Mouse (Mus musculus) C3H10T1/2 (cell line): ENCODE results near the gene Cyp4f18. TPM values are rescaled to one million over a fixed set of nuclear protein-coding genes. Genes with fewer than 3 reads are reported as not detected.

Experiments used
- polyA plus RNA-seq, 2 experiments: library from polyadenylated mRNA; unstranded; fragments of >200 nt; fragmentation: generic; extraction: Trizol; gene quantifications; one replicate each; pipeline ENCODE4 v1.2.1; 2012; ENCODE audit warnings: missing spikeins in 2 of 2

Gene Cyp4f18
- polyA plus RNA-seq: not detected

DNA sequence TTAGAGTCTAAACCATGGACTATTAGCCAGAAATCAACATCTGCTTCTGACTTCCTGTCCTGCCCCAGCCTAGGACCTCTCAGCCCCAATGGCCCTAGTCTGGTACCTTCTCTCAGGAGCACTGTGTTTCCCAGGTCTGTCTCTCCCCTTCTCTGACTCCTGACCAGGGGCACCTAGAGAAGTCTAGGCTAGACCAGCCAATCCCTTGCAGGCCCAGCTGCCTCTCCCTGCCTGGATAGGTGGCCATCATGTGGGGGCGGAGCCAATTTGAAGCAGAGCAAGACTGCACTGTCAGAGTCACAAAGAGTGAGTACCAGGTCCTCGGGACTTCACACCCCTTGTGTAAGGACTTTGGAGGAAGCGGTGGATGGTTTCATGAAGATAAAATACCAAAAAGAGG is at the start of gene Cyp4f18:
TSS of gene Cyp4f18 (minus strand) at position 154 of the 400 bp plus-strand sequence.

DNA sequence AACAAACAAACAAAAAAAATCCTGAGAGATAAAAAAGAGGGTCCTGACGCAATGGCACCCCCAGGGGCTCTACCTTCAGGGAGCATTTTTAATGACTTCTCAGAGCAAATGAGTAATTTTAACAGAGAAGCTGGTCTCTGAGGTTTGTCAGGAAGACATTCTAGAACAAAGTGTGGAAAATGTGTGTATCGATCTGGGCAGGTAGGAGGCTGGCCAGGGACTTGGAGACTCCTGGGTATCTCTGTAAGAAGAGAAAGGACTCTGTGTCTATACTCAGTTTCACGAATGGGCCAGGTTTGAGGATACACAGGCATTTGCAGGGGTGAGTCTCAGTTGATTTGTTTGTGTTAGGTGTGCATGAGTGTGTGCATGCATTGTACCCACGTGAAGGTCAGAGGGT is 31.5 kb upstream of the Cyp4f18 start, which contains the start of gene Olfr372:
TSS of gene Olfr372 (plus strand) at position 301 of the 400 bp plus-strand sequence.

DNA sequence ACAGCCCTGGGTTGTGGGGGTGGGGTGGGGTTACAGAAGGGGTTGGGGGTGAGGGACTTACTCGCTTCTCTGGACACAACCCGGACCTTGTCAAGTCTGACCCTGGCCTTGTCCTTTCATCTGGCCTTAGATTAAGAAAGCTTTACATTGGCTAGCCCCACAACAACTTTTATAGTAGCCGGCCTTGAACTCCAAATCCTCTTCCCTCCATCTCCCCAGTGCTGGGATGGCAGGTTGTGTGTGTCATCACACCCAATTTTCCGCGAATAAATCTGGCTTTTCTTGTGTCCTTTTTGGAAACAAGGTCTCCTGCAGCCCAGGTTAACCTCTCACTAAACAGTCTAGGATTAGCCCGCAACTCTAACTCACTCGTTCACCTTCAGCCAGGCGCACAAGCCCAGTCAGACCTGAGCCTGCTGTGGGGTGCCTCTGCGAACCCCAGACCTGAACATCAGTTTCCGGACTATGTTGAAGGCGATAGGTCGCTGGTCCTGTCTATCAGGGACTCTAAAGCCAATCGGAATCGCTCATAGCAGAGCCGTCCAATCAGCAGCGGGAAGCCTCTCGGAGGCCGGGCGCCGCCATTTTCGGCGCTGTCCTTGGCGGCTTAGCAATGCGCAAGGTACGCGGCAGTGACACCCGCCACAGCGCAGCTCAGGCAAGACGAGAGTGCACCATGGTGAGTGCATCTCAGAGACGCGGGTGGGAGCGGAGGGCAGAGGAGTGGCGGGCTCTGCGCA is 58.8 kb downstream of the Cyp4f18 start, which contains the start of gene Zfp961:
TSS of gene Zfp961 (plus strand) at position 557 of the 740 bp plus-strand sequence.

Other genes with a start within 250 kb of the Cyp4f18 start
- under 1 TPM in 1 of 2 experiments, not detected in 1; 0.12 TPM for gene Zfp709, start 127.6 kb downstream of the Cyp4f18 start, polyA plus RNA-seq
- gene Zfp882, start 101.0 kb downstream of the Cyp4f18 start, polyA plus RNA-seq: under 1 TPM; 0.02 to 0.96 TPM
- 1 to 10 TPM in 1 of 2 experiments, under 1 TPM in 1; 0.18 to 2.3 TPM for gene Zfp617, start 101.0 kb downstream of the Cyp4f18 start, polyA plus RNA-seq
- gene Zfp961, start 58.6 kb downstream of the Cyp4f18 start, polyA plus RNA-seq: 1 to 10 TPM in 1 of 2 experiments, under 1 TPM in 1; 0.63 to 1.8 TPM
- gene Olfr372, start 31.6 kb upstream of the Cyp4f18 start, polyA plus RNA-seq: not detected
- under 1 TPM in 1 of 2 experiments, not detected in 1; 0.01 TPM for gene Olfr373, start 73.6 kb upstream of the Cyp4f18 start, polyA plus RNA-seq
- not detected for gene Olfr374, start 97.4 kb upstream of the Cyp4f18 start, polyA plus RNA-seq
- gene Tpm4, start 125.3 kb upstream of the Cyp4f18 start, polyA plus RNA-seq: 100 to 1,000 TPM in 1 of 2 experiments, 10 to 100 TPM in 1; 37.0 to 111 TPM
- 10 to 100 TPM; 40.0 to 89.0 TPM for gene Rab8a, start 151.6 kb upstream of the Cyp4f18 start, polyA plus RNA-seq
- gene Hsh2d, start 180.0 kb upstream of the Cyp4f18 start, polyA plus RNA-seq: under 1 TPM in 1 of 2 experiments, not detected in 1; 0.14 TPM
- under 1 TPM in 1 of 2 experiments, not detected in 1; 0.24 TPM for gene Cib3, start 203.2 kb upstream of the Cyp4f18 start, polyA plus RNA-seq
- not detected for gene Gm11034, start 204.0 kb upstream of the Cyp4f18 start, polyA plus RNA-seq
- 10 to 100 TPM; 15.2 to 63.8 TPM for gene Fam32a, start 210.1 kb upstream of the Cyp4f18 start, polyA plus RNA-seq
- gene Ap1m1, start 230.4 kb upstream of the Cyp4f18 start, polyA plus RNA-seq: 10 to 100 TPM; 61.9 to 72.3 TPM